Mouse (Mus musculus): ENCODE results near the gene Trio.

DNA sequence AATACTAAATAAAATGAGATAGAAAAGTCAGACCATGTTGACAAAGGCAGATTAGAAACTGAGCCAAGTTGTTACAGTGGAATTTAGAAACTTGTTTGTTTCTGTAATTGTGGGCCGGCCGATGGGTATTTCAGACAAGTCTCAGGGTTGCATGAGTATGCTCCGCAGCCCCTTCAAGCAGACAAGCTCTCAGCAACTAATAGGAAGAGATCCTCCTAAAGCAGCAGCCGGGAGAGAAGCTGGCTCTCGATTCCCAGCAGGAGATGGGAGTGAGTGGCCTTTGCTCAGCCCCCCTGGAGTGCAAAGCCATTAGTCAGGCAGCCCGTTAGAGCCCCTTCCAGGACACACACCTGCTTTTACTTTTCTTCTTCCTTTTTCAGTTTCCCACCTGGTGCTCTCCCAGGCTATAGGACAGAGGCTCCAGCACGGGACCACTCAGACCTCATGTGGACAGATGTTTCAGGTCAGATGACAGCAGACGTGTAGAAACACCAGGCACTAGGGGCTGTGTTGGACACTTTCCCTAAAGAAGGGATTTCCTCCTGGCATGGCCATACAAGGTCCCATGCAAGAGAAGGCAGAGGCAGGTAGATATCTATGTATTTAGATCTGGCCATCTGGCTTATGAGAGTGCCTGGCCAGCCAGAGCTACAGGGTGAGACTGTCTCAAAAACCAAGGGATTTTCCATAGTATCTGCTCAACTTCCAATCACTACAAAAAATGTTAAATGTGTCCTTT lies 26.9 kb downstream of the Trio start:
- TF ChIP-seq POLR2A (IDR thresholded peaks at IDR 0.05; ENCODE audit: extremely low read depth, insufficient read depth, low read length): no peak
- TF ChIP-seq CTCF (IDR thresholded peaks at IDR 0.05; ENCODE audit: extremely low read depth, insufficient read depth, low read length): no peak
